Mouse (Mus musculus): Measurements from ENCODE around the gene Tshb. TPM values are rescaled to one million over a fixed set of nuclear protein-coding genes. Genes with fewer than 3 reads are reported as not detected.
A peak's percentile ranks its signal among the peaks of the same experiment; 100 is the strongest.

Gene Tshb
- not detected for total RNA-seq (2021)
- long read RNA-seq, experiment 1: 0 reads
- long read RNA-seq, experiment 2, full-length matches to known transcripts: 1 of 1 reads
- long read RNA-seq, experiment 2, partial matches to known transcripts: 0 of 1 reads
- long read RNA-seq, experiment 2, other reads (novel, unspliced or antisense): 0 of 1 reads

DNA sequence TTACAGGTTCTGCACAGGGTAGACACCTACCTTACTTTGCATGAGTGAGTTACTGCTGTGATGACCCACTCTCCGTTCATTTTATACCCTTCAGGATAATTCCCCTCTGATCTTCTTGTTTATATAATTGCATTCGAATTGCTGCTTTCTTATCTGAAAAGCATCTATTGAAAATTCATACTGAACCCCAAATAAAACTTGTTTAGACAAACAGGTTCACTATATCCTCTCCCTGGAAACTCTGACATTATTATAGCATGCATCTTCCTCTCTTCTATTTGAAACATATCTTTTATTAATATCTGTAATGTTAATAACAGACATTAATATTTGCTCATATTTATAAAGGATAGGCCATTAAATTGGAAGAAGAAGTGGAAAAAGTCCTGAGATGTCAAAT is at the start of gene Tshb:
Gene Tshb (minus strand): TSS at position 101 of the 400 bp plus-strand sequence.
- no peak for TF ChIP-seq CTCF (IDR thresholded peaks at IDR 0.05)
- intact Hi-C loops (cut with DNase I): no loop called here
- DNase-seq (ENCODE audit: extremely low spot score in 1 of 2, low spot score in 2 of 2): no peak
- no peak within 1 kb of the TSS for H3K27ac ChIP-seq
- no peak within 1 kb of the TSS for H3K4me3 ChIP-seq

DNA sequence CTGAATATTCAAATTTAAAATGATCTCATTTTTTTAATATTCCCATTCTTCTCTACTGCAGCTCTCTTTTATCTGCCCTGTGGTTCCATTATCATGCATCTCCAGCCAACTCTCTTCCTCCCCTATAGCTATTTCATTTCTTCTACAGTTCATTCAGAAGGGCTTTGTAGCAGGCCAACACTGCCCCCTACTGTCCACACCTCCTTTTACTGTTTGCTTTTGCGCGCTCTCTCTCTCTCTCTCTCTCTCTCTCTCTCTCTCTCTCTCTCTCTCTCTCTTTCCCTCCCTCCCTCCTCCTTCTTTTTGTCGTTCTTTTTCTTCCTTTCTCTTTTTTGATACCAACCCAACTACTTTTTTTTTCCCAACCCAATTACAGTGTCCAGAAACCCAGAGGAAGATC is 21.4 kb upstream of the Tshb start:
- peak; percentile 78 for TF ChIP-seq CTCF (IDR thresholded peaks at IDR 0.05)
- intact Hi-C loops (cut with DNase I): loop anchor here (1.0 to 5.0 kb wide), 4 partner anchors 89 to 722 kb away; no protein-coding TSS in a partner anchor
- Histone ChIP-seq H3K27ac (no peak overlapping the region), H3K4me3 (no peak overlapping the region)
- DNase-seq (ENCODE audit: extremely low spot score in 1 of 2, low spot score in 2 of 2): peak; percentile 74 to 79

DNA sequence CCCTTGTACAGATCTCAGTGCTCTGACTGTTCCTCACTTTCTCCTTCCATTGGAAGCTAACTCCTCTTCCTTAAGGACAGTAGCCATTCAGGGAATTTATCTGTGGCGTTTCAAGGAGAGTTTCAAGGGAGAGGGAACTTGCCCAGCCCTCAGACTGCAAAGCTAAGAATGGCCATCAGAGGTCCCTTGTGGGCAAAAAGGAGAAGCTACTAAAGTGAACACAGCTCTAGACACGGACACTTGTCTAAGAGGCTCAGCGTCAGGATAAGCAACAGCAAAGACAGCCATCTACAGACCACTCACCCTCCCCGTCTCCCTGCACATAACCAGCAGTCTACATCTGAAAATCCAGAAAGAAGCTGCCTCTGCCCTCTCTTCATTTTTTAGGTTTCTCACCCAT is 4.9 kb upstream of the Tshb start:
- no peak for DNase-seq (ENCODE audit: extremely low spot score in 1 of 2, low spot score in 2 of 2)
- intact Hi-C loops (cut with DNase I): no loop called here
- Histone ChIP-seq H3K27ac (no peak overlapping the region), H3K4me3 (no peak overlapping the region)
- peak; percentile 11; the same call in 1 of the 2 replicates for TF ChIP-seq CTCF (IDR thresholded peaks at IDR 0.05)

DNA sequence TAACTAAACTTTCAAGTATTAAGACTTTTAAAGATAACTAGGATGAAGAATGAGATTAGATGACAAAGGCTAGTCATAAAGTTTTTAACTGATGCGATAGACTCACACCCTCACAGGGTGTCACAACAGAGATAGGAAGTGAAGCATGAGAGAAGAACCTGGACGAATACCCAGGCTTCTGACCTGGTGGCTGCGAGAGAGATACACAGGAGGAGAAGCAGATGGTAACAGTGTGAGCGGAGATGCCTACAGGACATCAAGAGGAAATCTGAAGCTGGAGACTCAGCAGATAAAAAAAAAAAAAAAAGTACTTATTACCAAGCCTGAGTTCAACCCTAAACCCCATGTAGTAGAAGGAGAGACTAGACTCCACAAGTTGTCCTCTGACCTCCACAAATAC is 9.5 kb downstream of the Tshb start:
- intact Hi-C loops (cut with DNase I): no loop called here

DNA sequence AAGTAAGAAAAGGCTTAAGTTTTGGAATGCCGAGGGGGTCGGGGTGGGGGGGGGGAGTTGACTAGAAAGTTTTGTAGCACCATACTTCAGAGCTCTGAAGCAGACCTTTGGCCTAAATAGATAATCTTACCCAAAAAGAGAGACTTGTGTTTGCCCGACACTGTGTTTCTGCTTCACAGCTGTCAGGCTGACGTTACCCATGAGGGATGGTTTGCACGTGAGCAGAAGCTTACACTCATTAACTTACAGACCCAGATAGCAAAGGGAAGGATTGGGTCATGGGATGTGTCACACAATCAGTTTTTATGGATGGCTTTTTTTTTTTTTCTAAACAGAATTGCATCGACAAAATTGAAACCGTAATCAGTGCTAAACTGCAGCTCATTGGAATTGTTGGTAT is 17.7 kb downstream of the Tshb start:
- Histone ChIP-seq H3K4me3 (no peak overlapping the region), H3K27ac (no peak overlapping the region)
- intact Hi-C loops (cut with DNase I): no loop called here
- DNase-seq (ENCODE audit: extremely low spot score in 1 of 2, low spot score in 2 of 2): no peak
- no peak for TF ChIP-seq CTCF (IDR thresholded peaks at IDR 0.05)

More for the DNA sequence above, 9.5 kb downstream of the Tshb start:
- Histone ChIP-seq H3K27ac (no peak overlapping the region), H3K4me3 (no peak overlapping the region)
- DNase-seq (ENCODE audit: extremely low spot score in 1 of 2, low spot score in 2 of 2): no peak
- TF ChIP-seq CTCF (IDR thresholded peaks at IDR 0.05): no peak

- intact Hi-C loops (cut with DNase I): no loop called here
- no peak for TF ChIP-seq CTCF (IDR thresholded peaks at IDR 0.05)
- H3K4me3 ChIP-seq: no peak overlapping the region
- DNase-seq (ENCODE audit: extremely low spot score in 1 of 2, low spot score in 2 of 2): no peak
- no peak overlapping the region for H3K27ac ChIP-seq
Measured at GRCm38 (mm10) chr3:102763713-102764400, 18.7 kb downstream of the Tshb start.

DNA sequence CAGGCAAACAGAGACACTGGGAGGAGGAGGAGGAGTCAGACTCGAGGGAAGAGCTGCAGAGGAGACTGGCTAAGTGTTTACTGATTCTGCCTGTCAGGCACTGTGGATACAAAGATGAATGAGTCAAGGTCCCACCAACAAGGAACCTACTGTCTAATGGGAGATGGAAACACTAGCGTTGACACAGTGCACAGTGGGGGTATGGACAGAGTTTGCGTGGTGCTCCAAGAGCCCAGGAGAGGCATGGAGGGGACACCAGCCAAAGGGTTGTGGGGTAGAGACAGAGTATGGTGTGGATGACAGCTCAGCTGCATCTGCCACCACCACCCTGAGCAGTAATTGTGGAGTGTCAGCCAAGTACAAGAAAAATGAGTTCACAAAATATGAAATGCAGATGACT is 20.1 kb downstream of the Tshb start:
- no peak overlapping the region for H3K4me3 ChIP-seq
- 0 out of 2 replicates have a peak overlapping the region, but pooled peaks have one; percentile 20 for H3K27ac ChIP-seq
- DNase-seq (ENCODE audit: extremely low spot score in 1 of 2, low spot score in 2 of 2): no peak
- intact Hi-C loops (cut with DNase I): no loop called here
- no peak for TF ChIP-seq CTCF (IDR thresholded peaks at IDR 0.05)

DNA sequence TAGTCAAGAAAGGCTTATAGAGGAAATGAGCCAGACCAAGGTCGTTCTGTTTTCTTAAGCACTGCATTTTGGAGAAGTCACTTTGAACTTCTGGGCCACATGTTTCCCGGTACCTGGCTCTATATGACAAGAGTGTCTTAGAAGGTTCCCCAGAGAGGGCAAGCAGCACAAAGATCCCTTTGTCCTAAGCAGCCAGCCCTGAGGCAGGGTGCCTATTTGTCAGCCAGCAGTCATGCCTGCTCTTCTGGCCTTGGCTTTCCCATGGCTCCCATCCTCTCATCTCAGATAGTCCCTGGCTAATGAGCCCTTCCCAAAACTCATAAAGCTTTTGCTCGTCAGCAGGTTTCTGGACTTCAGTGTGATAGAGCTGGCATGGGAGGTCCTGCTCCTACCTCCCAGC is 22.3 kb downstream of the Tshb start:
- Histone ChIP-seq H3K4me3 (no peak overlapping the region), H3K27ac (no peak overlapping the region)
- no peak for TF ChIP-seq CTCF (IDR thresholded peaks at IDR 0.05)
- DNase-seq (ENCODE audit: extremely low spot score in 1 of 2, low spot score in 2 of 2): no peak
- intact Hi-C loops (cut with DNase I): no loop called here

GRCm38 (mm10) chr3:102757019-102757418 is 25.5 kb downstream of the Tshb start:
- intact Hi-C loops (cut with DNase I): no loop called here
- no peak for TF ChIP-seq CTCF (IDR thresholded peaks at IDR 0.05)
- H3K27ac ChIP-seq: no peak overlapping the region
- no peak overlapping the region for H3K4me3 ChIP-seq
- DNase-seq (ENCODE audit: extremely low spot score in 1 of 2, low spot score in 2 of 2): no peak

DNA sequence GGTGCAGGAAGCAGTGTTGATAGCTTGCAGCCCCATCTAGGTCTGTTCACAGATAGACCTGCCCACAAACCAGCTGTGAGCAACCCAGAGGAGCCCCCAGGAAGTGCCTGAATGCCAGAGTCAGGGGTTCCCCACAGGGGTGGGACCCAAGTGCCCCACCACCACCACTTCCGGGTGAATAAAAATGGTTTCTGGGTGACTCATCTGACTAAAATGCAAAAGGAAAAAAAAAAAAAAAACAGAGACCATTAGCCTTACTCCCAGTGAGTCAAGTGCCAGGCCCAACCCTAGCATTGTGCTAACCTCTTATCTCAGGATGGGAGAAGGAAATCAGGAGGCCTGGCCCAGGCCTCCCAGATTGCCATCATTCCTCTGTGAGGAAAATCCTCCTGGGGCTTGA is 26.7 kb downstream of the Tshb start:
- TF ChIP-seq CTCF (IDR thresholded peaks at IDR 0.05): no peak
- DNase-seq (ENCODE audit: extremely low spot score in 1 of 2, low spot score in 2 of 2): no peak
- intact Hi-C loops (cut with DNase I): no loop called here
- H3K27ac ChIP-seq: no peak overlapping the region
- H3K4me3 ChIP-seq: no peak overlapping the region

DNA sequence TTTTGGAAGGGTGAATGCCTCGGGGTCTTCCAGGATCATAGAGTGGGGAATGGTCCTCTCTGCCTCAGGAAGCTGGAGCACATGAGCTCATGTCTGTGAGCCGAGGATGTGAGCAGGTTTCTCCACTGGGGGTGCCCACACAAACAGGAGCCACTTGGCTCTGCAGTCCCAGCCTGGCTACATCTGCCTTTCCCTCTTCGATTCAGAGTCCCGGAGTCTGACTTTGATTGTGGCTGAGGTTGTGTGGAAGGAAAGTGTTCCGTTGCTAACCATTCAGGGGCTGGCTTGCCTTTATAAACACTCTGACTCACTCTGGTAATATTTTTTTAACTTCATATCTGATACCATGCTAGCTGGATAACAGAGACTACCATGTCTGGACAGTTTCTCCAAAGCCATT is 30.1 kb downstream of the Tshb start:
- no peak overlapping the region for H3K27ac ChIP-seq
- no peak for DNase-seq (ENCODE audit: extremely low spot score in 1 of 2, low spot score in 2 of 2)
- no peak; the same call in 1 of the 2 replicates for TF ChIP-seq CTCF (IDR thresholded peaks at IDR 0.05)
- intact Hi-C loops (cut with DNase I): no loop called here
- H3K4me3 ChIP-seq: no peak overlapping the region

DNA sequence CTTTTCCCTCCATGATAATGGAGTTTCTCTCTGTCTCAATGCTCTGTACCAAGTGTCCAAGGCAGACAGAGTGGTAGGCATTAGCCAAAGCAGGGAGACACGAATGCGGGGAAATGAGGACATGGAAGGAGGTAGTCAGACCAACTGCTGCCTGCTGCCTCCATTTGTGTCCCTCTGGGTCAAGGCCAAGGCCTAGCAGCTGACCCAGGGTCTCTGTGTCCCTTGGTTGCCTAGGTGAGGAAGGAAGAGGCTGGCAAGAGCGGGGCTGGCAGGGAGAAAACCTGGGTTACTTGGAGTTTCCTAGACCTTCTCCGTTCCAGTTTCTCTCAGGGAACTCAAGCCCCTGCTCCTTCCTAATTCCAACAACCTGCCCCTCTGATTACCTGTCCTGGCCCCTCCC is 30.5 kb downstream of the Tshb start:
- TF ChIP-seq CTCF (IDR thresholded peaks at IDR 0.05): no peak
- intact Hi-C loops (cut with DNase I): no loop called here
- Histone ChIP-seq H3K4me3 (no peak overlapping the region), H3K27ac (no peak overlapping the region)
- no peak for DNase-seq (ENCODE audit: extremely low spot score in 1 of 2, low spot score in 2 of 2)

DNA sequence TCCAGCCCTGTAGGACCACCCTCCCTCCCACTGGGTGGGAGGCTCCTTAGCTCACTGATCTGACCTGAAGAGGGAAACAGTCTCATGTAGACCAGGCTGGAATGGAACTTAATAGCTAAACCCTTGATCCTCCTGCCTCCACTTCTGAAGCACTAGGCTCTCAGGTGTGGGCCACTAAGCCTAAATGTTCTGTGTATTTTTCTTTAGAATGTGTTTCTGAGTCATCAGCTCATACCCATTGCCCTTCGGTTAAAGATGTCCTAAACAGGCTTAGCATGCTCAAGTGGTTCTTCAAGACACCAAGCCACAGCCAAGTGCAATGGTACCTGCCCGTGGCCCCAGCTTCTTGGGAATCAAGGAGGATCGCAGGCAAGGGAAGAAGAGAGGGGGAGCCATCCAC is 31.0 kb downstream of the Tshb start:
- Histone ChIP-seq H3K27ac (no peak overlapping the region), H3K4me3 (no peak overlapping the region)
- intact Hi-C loops (cut with DNase I): no loop called here
- TF ChIP-seq CTCF (IDR thresholded peaks at IDR 0.05): no peak
- DNase-seq (ENCODE audit: extremely low spot score in 1 of 2, low spot score in 2 of 2): no peak
